Mouse (Mus musculus) intestine, embryonic 16.5 days (tissue): Measurements from ENCODE around the gene Nek10. TPM values are rescaled to one million over a fixed set of nuclear protein-coding genes. Genes with fewer than 3 reads are reported as not detected.

ENCODE experiments used
- ATAC-seq: fragments of 200-750 bp; cut with Nextera tagmentation; 2 replicates; pipeline ENCODE4 v1.8.0; 2017; ENCODE audit warnings: moderate TSS enrichment, moderate library complexity
- H3K27ac ChIP-seq: fragments of 300-500 bp; sonication (generic); 2 replicates; pipeline ENCODE4 v1.5.1; 2014; ENCODE audit warnings: mild to moderate bottlenecking, low read length
- H3K27me3 ChIP-seq: fragments of 300-500 bp; sonication (generic); replicated peaks from 2 replicates; pipeline ENCODE4 v1.6.1; 2014; ENCODE audit warnings: low read length, control low read depth, mixed read lengths; ENCODE audit not compliant: control insufficient read depth, insufficient read depth
- H3K36me3 ChIP-seq: fragments of 300-500 bp; sonication (generic); 2 replicates; pipeline ENCODE4 v1.6.1; 2014; ENCODE audit warnings: low read length, control low read depth; ENCODE audit not compliant: control insufficient read depth, insufficient read depth
- H3K4me1 ChIP-seq: fragments of 300-500 bp; sonication (generic); 2 replicates; pipeline ENCODE4 v1.6.1; 2014; ENCODE audit warnings: low read length, control low read depth, mixed read lengths; ENCODE audit not compliant: control insufficient read depth, insufficient read depth
- H3K4me2 ChIP-seq: fragments of 300-500 bp; sonication (generic); 2 replicates; pipeline ENCODE4 v1.6.1; 2014; ENCODE audit warnings: low read depth, low read length, control low read depth
- H3K4me3 ChIP-seq: fragments of 300-500 bp; sonication (generic); 2 replicates; pipeline ENCODE4 v1.5.1; 2014; ENCODE audit warnings: mild to moderate bottlenecking, low read length
- H3K9ac ChIP-seq: fragments of 300-500 bp; sonication (generic); 2 replicates; pipeline ENCODE4 v1.6.1; 2014; ENCODE audit warnings: low read depth, low read length
- H3K9me3 ChIP-seq: fragments of 300-500 bp; sonication (generic); 2 replicates; pipeline ENCODE4 v1.6.1; 2016; ENCODE audit warnings: low read length, control low read depth; ENCODE audit not compliant: control insufficient read depth
- WGBS: fragments of 180-500 bp; shearing (Covaris S2); extraction: QIAGEN DNeasy Blood & Tissue Kit; methylation state at CpG from one replicate; pipeline ENCODE4 v1.1.7; 2014; 5-methylcytosine and 5-hydroxymethylcytosine counted together
- polyA plus RNA-seq: library from polyadenylated mRNA; unstranded; fragments of >200 nt; fragmentation: Nextera tagmentation; extraction: Ambion mirVana; gene quantifications from 2 replicates; pipeline ENCODE4 v1.2.1, GENCODE M21; 2015

Gene Nek10
- polyA plus RNA-seq, 1 experiment from 2014 or later, result not detected

DNA sequence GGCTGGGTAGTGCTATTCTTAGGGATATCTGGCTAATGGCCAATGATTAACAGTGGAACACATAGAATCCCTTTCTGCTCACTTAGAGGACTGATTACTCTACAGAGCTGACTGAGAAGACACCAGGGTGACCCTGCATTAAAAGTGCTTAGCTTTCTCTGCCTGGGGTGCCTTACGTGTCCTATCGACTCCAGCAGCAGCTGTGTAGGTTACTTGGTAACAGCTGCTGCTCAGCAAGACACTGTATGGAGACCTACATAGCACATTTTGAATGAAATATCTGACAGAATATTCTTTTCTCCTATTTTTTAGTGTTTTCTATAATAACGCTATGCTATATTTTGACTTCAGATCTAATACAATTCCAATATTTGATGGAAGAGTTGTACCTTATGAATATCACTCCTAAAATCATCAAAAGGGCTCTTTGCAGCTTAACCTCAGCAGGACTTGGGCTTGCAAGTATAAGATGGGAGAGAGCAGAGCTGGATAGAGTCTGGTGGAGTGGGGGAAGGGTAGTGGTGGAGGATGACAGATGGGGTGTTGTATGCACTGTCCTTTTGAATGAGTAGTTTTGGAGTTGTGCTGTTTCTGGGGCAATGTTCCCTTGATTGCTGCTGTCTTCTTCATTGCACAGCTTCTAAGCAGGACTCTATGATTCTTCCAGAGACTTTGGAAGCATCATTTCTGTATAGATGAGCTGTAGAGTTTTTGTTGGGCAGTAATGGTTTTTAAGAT lies 93.4 kb downstream of the Nek10 start:
- no peak overlapping the region for H3K9ac ChIP-seq
- no peak for ATAC-seq
- H3K27ac ChIP-seq, result no peak overlapping the region
- no peak overlapping the region for H3K4me2 ChIP-seq
- no peaks in the 10 kb centered on the region for H3K36me3 ChIP-seq
- H3K9me3 ChIP-seq, result no peaks in the 10 kb centered on the region
- 78% methylated on average over 3 of the region's 3 CpGs for WGBS
- H3K27me3 ChIP-seq, result no peaks in the 10 kb centered on the region
- no peak overlapping the region for H3K4me3 ChIP-seq
- no peaks in the 10 kb centered on the region for H3K4me1 ChIP-seq

DNA sequence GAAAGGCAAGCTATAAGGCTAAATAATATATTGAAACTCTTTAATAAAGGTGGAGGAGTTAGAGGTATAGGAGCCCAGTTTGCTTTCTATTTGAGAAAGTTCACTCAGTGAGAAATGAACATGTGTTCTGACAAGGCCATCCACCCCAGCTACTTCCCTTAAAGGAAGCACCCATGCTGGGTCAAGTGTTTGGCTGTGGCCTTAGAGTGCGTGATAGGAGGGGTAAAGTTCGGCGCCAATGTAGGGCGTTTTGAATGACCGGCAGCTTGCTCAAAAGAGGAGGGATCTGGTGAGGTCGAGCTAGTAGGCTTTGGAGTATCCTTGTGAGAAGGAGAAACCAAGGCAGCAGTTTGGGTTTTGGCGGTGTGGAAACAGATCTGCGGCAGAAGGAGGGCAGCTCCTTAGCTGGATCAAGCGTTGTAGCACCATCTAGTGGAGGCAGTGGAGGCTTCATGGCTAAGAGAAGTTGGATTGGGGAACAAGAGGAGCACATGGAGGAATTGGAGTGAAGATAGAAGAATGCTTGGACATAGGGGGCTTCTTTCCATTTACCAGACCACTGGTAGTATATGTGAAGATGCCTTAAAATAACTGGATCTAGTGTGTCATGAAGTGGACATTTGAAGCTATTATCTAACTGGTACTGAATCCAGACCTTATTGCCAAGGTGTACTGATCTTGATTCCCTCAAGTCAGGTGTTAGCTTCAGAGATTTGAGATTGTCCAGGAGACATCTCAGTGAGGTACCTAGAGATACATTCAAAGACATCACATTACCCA lies 101.7 kb downstream of the Nek10 start:
- H3K27ac ChIP-seq, result no peak overlapping the region
- no peaks in the 10 kb centered on the region for H3K4me1 ChIP-seq
- peak overlapping the region; percentile 44 for H3K4me2 ChIP-seq
- no peaks in the 10 kb centered on the region for H3K27me3 ChIP-seq
- peak; percentile 76 for ATAC-seq
- peak overlapping the region; percentile 12 for H3K4me3 ChIP-seq
- H3K36me3 ChIP-seq, result no peaks in the 10 kb centered on the region
- 19% methylated on average over 9 of the region's 9 CpGs for WGBS
- no peaks in the 10 kb centered on the region for H3K9me3 ChIP-seq
- peak overlapping the region; percentile 11; the same call in 1 of the 2 replicates for H3K9ac ChIP-seq

DNA sequence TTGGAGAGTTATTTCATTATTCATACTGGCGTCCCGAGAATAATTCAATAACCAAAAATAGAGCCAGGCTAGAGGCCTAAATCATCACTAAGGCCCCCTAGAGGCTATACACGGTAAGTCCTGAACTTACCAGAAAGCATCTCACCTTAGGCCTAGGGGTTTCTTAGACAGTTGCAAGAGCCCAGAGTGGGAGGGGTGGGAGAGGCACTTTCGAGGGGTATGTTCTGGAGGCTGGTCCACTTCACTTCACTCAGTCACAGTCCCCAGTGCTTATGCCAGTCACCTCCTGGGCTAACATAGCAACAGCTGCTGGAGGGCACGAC lies 102.3 kb downstream of the Nek10 start:
- no peak for ATAC-seq
- no peak overlapping the region for H3K27ac ChIP-seq

DNA sequence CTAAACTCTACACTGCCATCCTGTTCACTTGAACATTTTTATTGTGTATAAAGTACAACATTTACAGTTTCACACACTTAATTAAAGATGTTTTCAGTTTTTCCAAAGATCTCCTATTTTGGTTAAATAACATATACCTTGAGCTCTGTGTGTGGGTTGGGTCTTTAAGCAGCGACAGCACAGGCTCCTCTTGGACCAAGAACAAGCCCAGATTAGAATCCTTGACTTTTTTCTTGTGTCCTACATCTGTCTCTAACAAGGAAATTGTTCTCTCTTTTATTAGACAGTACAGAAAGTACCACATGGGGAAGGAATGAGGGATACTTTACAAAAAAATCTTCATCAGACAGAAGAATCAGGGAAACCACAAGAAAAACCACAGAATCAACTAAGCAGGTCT lies 122.4 kb downstream of the Nek10 start:
- ATAC-seq, result no peak
- Histone ChIP-seq H3K9ac (no peak overlapping the region), H3K4me2 (no peak overlapping the region), H3K4me3 (no peak overlapping the region), H3K9me3 (no peaks in the 10 kb centered on the region), H3K27me3 (no peaks in the 10 kb centered on the region), H3K27ac (no peak overlapping the region), H3K4me1 (no peaks in the 10 kb centered on the region), H3K36me3 (no peaks in the 10 kb centered on the region)
- 70% methylated on average over 1 of the region's 1 CpGs for WGBS

More for the DNA sequence above, 102.3 kb downstream of the Nek10 start:
- Histone ChIP-seq H3K4me1 (no peaks in the 10 kb centered on the region), H3K9me3 (no peaks in the 10 kb centered on the region), H3K4me2 (no peak overlapping the region), H3K4me3 (no peak overlapping the region), H3K36me3 (no peaks in the 10 kb centered on the region), H3K27me3 (no peaks in the 10 kb centered on the region), H3K9ac (no peak overlapping the region)
- WGBS, result 75% methylated on average over 5 of the region's 5 CpGs

DNA sequence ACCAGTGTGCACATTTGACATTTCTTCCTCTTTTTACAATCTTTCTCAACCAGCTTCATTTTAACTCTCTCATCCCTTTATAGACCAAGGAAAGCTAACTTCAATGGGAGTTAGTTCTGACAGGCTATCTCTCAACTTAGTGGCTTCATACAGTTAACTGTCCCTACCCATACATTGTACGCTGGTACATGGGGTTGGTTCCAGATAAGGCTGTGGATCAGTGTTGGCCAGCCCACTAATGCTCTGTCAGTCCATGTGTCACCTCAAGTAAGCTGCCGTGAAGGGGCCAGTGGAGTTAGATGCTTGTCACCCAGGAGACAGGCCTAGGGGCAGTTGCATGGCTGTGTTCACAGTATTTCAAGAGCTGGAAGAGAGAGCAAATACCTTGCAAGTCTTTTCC lies 124.3 kb downstream of the Nek10 start:
- H3K9me3 ChIP-seq, result no peaks in the 10 kb centered on the region
- no peaks in the 10 kb centered on the region for H3K4me1 ChIP-seq
- H3K4me2 ChIP-seq, result no peak overlapping the region
- no peak overlapping the region for H3K4me3 ChIP-seq
- no peak for ATAC-seq
- no peak overlapping the region for H3K9ac ChIP-seq
- WGBS, result 88% methylated on average over 2 of the region's 2 CpGs
- H3K36me3 ChIP-seq, result no peaks in the 10 kb centered on the region
- no peak overlapping the region for H3K27ac ChIP-seq
- no peaks in the 10 kb centered on the region for H3K27me3 ChIP-seq

DNA sequence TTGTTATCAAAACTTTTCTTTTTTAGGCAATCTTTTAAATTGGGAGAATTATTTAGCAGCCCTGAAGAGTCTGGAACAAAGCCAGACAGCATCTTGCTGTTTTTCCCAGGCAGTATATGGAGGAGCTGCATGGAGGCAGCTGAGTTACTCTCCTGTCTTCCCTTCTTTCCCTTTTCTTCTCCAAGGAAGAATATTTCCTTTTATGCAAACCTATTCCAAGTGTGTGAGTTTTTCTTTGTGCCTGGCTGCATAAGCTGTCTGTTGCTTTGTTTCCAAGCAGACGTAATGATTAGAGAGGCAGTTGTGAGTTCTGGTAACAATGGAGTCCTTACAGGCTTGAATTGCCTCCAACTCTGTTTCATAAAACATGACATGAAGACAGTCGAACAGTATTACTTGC lies 131.8 kb downstream of the Nek10 start:
- H3K9me3 ChIP-seq, result no peaks in the 10 kb centered on the region
- WGBS, result 61% methylated on average over 2 of the region's 2 CpGs
- no peaks in the 10 kb centered on the region for H3K27me3 ChIP-seq
- H3K4me1 ChIP-seq, result no peaks in the 10 kb centered on the region
- no peak overlapping the region for H3K4me3 ChIP-seq
- H3K36me3 ChIP-seq, result no peaks in the 10 kb centered on the region
- H3K4me2 ChIP-seq, result no peak overlapping the region
- no peak overlapping the region for H3K27ac ChIP-seq
- ATAC-seq, result no peak
- H3K9ac ChIP-seq, result no peak overlapping the region

DNA sequence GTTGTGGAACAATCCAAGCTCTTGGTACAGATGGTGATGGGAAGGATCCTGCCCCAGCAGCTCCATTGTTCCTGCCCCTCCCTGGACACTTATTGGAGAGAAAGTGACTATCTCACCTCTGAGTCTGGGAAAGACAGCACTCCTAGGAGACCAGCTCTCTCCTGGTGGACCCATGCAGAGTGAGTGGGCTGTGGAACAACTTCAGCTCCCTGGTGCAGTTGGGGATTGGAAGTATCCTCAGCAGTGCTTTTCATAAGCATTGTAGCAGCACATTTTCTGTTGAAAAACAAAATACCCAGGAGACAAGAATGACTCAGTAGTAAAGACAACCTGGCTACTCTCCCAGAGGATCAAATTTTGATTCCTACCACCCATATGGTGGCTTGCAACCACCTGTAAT lies 142.7 kb downstream of the Nek10 start:
- no peaks in the 10 kb centered on the region for H3K36me3 ChIP-seq
- H3K27me3 ChIP-seq, result no peaks in the 10 kb centered on the region
- H3K4me1 ChIP-seq, result no peaks in the 10 kb centered on the region
- no peak for ATAC-seq
- H3K4me2 ChIP-seq, result no peak overlapping the region
- no peaks in the 10 kb centered on the region for H3K9me3 ChIP-seq
- no peak overlapping the region for H3K4me3 ChIP-seq
- no peak overlapping the region for H3K9ac ChIP-seq
- H3K27ac ChIP-seq, result no peak overlapping the region

DNA sequence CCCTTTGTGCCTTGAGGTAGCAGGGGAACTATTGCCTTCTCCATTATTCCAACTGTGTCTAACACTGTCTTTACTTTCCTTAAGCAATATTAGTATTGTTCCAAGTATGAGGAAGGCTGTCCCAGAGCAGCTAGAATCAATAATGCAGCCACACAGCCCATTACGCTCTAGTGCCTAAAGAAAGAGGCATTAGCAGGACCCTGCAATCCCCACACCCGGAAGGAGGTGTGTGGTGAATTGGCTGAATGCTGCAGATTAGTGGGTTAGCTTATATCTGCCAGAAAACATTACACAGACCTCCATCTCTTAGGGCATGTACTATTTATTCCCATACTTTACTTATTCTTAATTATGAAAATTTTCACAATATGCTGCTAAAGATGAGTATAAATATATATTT lies 145.8 kb downstream of the Nek10 start:
- H3K4me3 ChIP-seq, result no peak overlapping the region
- H3K36me3 ChIP-seq, result no peaks in the 10 kb centered on the region
- H3K9me3 ChIP-seq, result no peaks in the 10 kb centered on the region
- H3K9ac ChIP-seq, result no peak overlapping the region
- no peak for ATAC-seq
- 87% methylated on average over 2 of the region's 2 CpGs for WGBS
- no peaks in the 10 kb centered on the region for H3K27me3 ChIP-seq
- no peak overlapping the region for H3K27ac ChIP-seq
- H3K4me1 ChIP-seq, result no peaks in the 10 kb centered on the region
- H3K4me2 ChIP-seq, result no peak overlapping the region

DNA sequence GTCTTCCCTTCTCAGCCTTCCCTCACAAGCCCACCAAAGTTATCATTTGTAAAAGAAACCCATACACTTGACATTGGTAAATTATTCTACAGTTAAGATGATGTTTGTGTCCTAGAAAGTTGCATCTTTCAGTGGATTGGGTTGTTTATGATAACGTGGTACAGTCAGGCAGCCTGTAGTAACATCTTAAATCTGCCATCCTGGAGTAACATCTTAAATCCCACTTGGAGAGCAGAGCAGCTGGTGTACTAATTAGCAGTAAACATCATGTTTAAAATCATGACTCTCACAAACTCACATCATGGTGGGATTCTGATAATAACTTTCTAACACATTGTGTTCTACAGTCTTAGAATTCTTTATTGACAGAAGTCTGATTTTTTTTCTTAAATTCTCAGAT lies 148.6 kb downstream of the Nek10 start:
- Histone ChIP-seq H3K36me3 (no peaks in the 10 kb centered on the region), H3K4me3 (no peak overlapping the region), H3K27ac (no peak overlapping the region), H3K9ac (no peak overlapping the region), H3K4me1 (no peaks in the 10 kb centered on the region), H3K9me3 (no peaks in the 10 kb centered on the region), H3K4me2 (no peak overlapping the region), H3K27me3 (no peaks in the 10 kb centered on the region)
- no peak for ATAC-seq
- 61% methylated on average over 1 of the region's 1 CpGs for WGBS
